Mouse (Mus musculus): ENCODE measurements around the gene Dennd4b. TPM values are rescaled to one million over a fixed set of nuclear protein-coding genes. Genes with fewer than 3 reads are reported as not detected.

The Dennd4b gene
- total and polyA plus RNA-seq, 3 experiments, result 9.8 to 45.3 (median 27.8) TPM

DNA sequence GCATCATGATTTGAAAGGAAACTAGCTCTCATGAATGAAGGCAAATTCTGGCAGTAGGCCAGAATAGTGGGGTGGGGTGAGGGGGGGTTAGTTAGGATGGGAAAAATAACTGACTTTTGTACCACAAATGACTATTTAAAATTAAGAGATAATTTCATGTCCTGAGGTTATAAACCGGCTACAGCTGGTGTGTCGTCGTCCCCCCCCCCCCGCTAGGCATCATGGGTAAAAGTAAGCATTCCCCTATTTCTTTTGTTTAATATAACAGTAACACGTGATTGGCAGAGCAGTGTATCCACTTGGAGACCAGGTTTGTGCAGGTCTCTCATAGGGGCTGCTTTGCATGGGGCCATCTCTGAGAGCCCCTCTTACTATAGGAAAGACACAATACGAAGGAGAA lies 57.3 kb downstream of the Dennd4b start:
- peaks cover 0 to 21% of the 10 kb centered on the region in 2 experiments for H3K36me3 ChIP-seq (replicated peaks in 1 of 2; ENCODE audit: control insufficient read depth in 1 of 2, insufficient read depth in 1 of 2, low read length in 1 of 2)
- H3K4me1 ChIP-seq (ENCODE audit: control insufficient read depth in 1 of 2, insufficient read depth in 2 of 2), result peaks cover 0 to 47% of the 10 kb centered on the region in 2 experiments; a peak in 2 of 4 replicates
- H3K4me2 ChIP-seq (ENCODE audit: insufficient read depth, low read depth, poor library complexity, severe bottlenecking), result no peak overlapping the region
- no peak overlapping the region for H3K9ac ChIP-seq (ENCODE audit: insufficient read depth, low read depth)
- H3K27ac ChIP-seq (ENCODE audit: insufficient read depth, low read depth), result no peak overlapping the region
- in situ Hi-C loops (cut with MboI; ENCODE audit: low pct_ligation_motif_present, low pct_unique_long_range_greater_than_20kb, low sequenced_read_pairs), result no loop called here
- TF ChIP-seq ETS1 (conservative IDR thresholded peaks at IDR 0.05; ENCODE audit: low read depth, low read length), result no peak
- TF ChIP-seq E2F4 (IDR thresholded peaks at IDR 0.05; ENCODE audit: insufficient replicate concordance, low read depth, low read length), result no peak
- no peak for TF ChIP-seq NRF1 (IDR thresholded peaks at IDR 0.05; ENCODE audit: low read depth, low read length)
- no peak for DNase-seq (ENCODE audit: extremely low read depth)
- dilution Hi-C loops (cut with MboI; ENCODE audit: extremely low pct_ligation_motif_present, extremely low pct_unique_long_range_greater_than_20kb, low sequenced_read_pairs), result no loop called here
- H3K27me3 ChIP-seq (replicated peaks), result no peaks in the 10 kb centered on the region
- H3K79me2 ChIP-seq (replicated peaks; ENCODE audit: control insufficient read depth, extremely low read depth, insufficient read depth, poor library complexity, severe bottlenecking), result peaks cover 72% of the 10 kb centered on the region
- H3K4me3 ChIP-seq (replicated peaks in 1 of 3; ENCODE audit: low read depth in 2 of 3, low read length in 2 of 3, poor library complexity in 1 of 3), result no peak overlapping the region
- H3K9me3 ChIP-seq (replicated peaks; ENCODE audit: low read length), result no peaks in the 10 kb centered on the region

DNA sequence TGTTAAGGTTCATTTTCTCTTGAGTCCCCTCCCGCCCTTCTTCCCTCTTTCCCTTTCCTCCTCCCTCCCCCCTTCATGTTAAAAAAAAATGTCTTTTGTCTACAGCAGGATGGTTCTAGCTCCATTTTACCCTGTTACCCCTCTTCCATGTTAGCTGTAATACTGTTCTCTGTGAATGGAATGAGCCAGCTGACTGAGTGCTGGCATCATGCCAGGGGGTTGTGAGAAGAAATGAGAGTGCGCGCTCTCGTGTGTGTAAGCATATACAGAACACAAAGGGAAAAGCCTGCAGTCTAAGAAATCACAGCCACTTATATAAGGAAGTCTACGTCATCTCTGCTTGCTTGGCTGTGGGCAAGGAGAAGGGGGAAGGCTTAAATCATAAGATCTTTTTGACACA lies 58.1 kb downstream of the Dennd4b start:
- no peak for DNase-seq (ENCODE audit: extremely low read depth)
- H3K27ac ChIP-seq (ENCODE audit: insufficient read depth, low read depth), result no peak overlapping the region
- H3K9ac ChIP-seq (ENCODE audit: insufficient read depth, low read depth), result no peak overlapping the region
- H3K36me3 ChIP-seq (replicated peaks in 1 of 2; ENCODE audit: control insufficient read depth in 1 of 2, insufficient read depth in 1 of 2, low read length in 1 of 2), result peaks cover 0 to 23% of the 10 kb centered on the region in 2 experiments
- H3K79me2 ChIP-seq (replicated peaks; ENCODE audit: control insufficient read depth, extremely low read depth, insufficient read depth, poor library complexity, severe bottlenecking), result peaks cover 74% of the 10 kb centered on the region
- H3K4me2 ChIP-seq (ENCODE audit: insufficient read depth, low read depth, poor library complexity, severe bottlenecking), result no peak overlapping the region
- dilution Hi-C loops (cut with MboI; ENCODE audit: extremely low pct_ligation_motif_present, extremely low pct_unique_long_range_greater_than_20kb, low sequenced_read_pairs), result no loop called here
- H3K4me1 ChIP-seq (ENCODE audit: control insufficient read depth in 1 of 2, insufficient read depth in 2 of 2), result peaks cover 0 to 48% of the 10 kb centered on the region in 2 experiments; a peak in 2 of 4 replicates
- in situ Hi-C loops (cut with MboI; ENCODE audit: low pct_ligation_motif_present, low pct_unique_long_range_greater_than_20kb, low sequenced_read_pairs), result no loop called here
- TF ChIP-seq CHD1 (IDR thresholded peaks at IDR 0.05; ENCODE audit: low read depth, low read length), result no peak
- no peak for TF ChIP-seq ZKSCAN1 (IDR thresholded peaks at IDR 0.05; ENCODE audit: borderline replicate concordance, low read depth, low read length)
- TF ChIP-seq MXI1 (IDR thresholded peaks at IDR 0.05; ENCODE audit: low read depth, low read length), result no peak
- no peak for TF ChIP-seq ZC3H11A (IDR thresholded peaks at IDR 0.05; ENCODE audit: low read depth, low read length)
- TF ChIP-seq TBP (conservative IDR thresholded peaks at IDR 0.05; ENCODE audit: low read depth, low read length), result no peak
- no peak for TF ChIP-seq ETS1 (conservative IDR thresholded peaks at IDR 0.05; ENCODE audit: low read depth, low read length)
- no peak for TF ChIP-seq NELFE (IDR thresholded peaks at IDR 0.05; ENCODE audit: low read depth, low read length)
- no peak for TF ChIP-seq MYC (IDR thresholded peaks at IDR 0.05; ENCODE audit: low read depth, low read length)
- no peak for TF ChIP-seq EP300 (IDR thresholded peaks at IDR 0.05; ENCODE audit: low read length)
- TF ChIP-seq NRF1 (IDR thresholded peaks at IDR 0.05; ENCODE audit: low read depth, low read length), result no peak
- no peak for TF ChIP-seq MAFK (IDR thresholded peaks at IDR 0.05; ENCODE audit: insufficient replicate concordance, low read length)
- TF ChIP-seq ZNF384 (IDR thresholded peaks at IDR 0.05; ENCODE audit: low read depth, low read length), result no peak
- no peak for TF ChIP-seq POLR2AphosphoS2 (IDR thresholded peaks at IDR 0.05; ENCODE audit: low read depth, low read length)
- no peak for TF ChIP-seq BHLHE40 (IDR thresholded peaks at IDR 0.05; ENCODE audit: low read depth, low read length)
- TF ChIP-seq E2F4 (IDR thresholded peaks at IDR 0.05; ENCODE audit: insufficient replicate concordance, low read depth, low read length), result no peak
- TF ChIP-seq RCOR1 (conservative IDR thresholded peaks at IDR 0.05; ENCODE audit: low read depth, low read length), result no peak
- no peak for TF ChIP-seq ELF1 (IDR thresholded peaks at IDR 0.05; ENCODE audit: low read depth, low read length)
- no peak for TF ChIP-seq RAD21 (IDR thresholded peaks at IDR 0.05; ENCODE audit: low read depth, low read length)
- TF ChIP-seq GABPA (IDR thresholded peaks at IDR 0.05; ENCODE audit: insufficient replicate concordance, low read depth, low read length), result no peak
- H3K4me3 ChIP-seq (replicated peaks in 1 of 3; ENCODE audit: low read depth in 2 of 3, low read length in 2 of 3, poor library complexity in 1 of 3), result no peak overlapping the region
- H3K9me3 ChIP-seq (replicated peaks; ENCODE audit: low read length), result no peaks in the 10 kb centered on the region
- H3K27me3 ChIP-seq (replicated peaks), result no peaks in the 10 kb centered on the region

Other genes starting within 250 kb of the Dennd4b start
- 89.5 and 92.2 TPM in 2 replicates for gene 4933434E20Rik, start 213.5 kb upstream of the Dennd4b start, total RNA-seq (2012; rRNA removed)
- gene 4933434E20Rik, start 213.5 kb upstream of the Dennd4b start, total RNA-seq (2014; rRNA removed), result 126 and 133 TPM in 2 replicates
- 101 and 102 TPM in 2 replicates for gene 4933434E20Rik, start 213.5 kb upstream of the Dennd4b start, polyA plus RNA-seq (2012; ENCODE audit: insufficient read length, low read depth)
- 72.6 and 83.7 TPM in 2 replicates for gene Ubap2l, start 212.6 kb upstream of the Dennd4b start, total RNA-seq (2012; rRNA removed)
- 48.5 and 49.0 TPM in 2 replicates for gene Ubap2l, start 212.6 kb upstream of the Dennd4b start, total RNA-seq (2014; rRNA removed)
- 189 and 201 TPM in 2 replicates for gene Ubap2l, start 212.6 kb upstream of the Dennd4b start, polyA plus RNA-seq (2012; ENCODE audit: insufficient read length, low read depth)
- gene Tpm3, start 192.5 kb upstream of the Dennd4b start, total RNA-seq (2012; rRNA removed), result 309 and 364 TPM in 2 replicates
- gene Tpm3, start 192.5 kb upstream of the Dennd4b start, total RNA-seq (2014; rRNA removed), result 448 and 501 TPM in 2 replicates
- gene Tpm3, start 192.5 kb upstream of the Dennd4b start, polyA plus RNA-seq (2012; ENCODE audit: insufficient read length, low read depth), result 810 and 952 TPM in 2 replicates
- 0.42 and 0.67 TPM in 2 replicates for gene Nup210l, start 161.1 kb upstream of the Dennd4b start, total RNA-seq (2012; rRNA removed)
- 0.43 and 0.63 TPM in 2 replicates for gene Nup210l, start 161.1 kb upstream of the Dennd4b start, total RNA-seq (2014; rRNA removed)
- gene Nup210l, start 161.1 kb upstream of the Dennd4b start, polyA plus RNA-seq (2012; ENCODE audit: insufficient read length, low read depth), result 0.47 and 0.61 TPM in 2 replicates
- gene Rps27, start 51.5 kb upstream of the Dennd4b start, total RNA-seq (2012; rRNA removed), result 3,858 and 4,378 TPM in 2 replicates
- 2,142 and 2,224 TPM in 2 replicates for gene Rps27, start 51.5 kb upstream of the Dennd4b start, total RNA-seq (2014; rRNA removed)
- 1,222 and 1,264 TPM in 2 replicates for gene Rps27, start 51.5 kb upstream of the Dennd4b start, polyA plus RNA-seq (2012; ENCODE audit: insufficient read length, low read depth)
- 2.3 and 3.3 TPM in 2 replicates for gene Rab13, start 51.5 kb upstream of the Dennd4b start, total RNA-seq (2012; rRNA removed)
- 0.34 TPM in 1 of 2 replicates, not detected in the other for gene Rab13, start 51.5 kb upstream of the Dennd4b start, total RNA-seq (2014; rRNA removed)
- 0.23 and 0.63 TPM in 2 replicates for gene Rab13, start 51.5 kb upstream of the Dennd4b start, polyA plus RNA-seq (2012; ENCODE audit: insufficient read length, low read depth)
- 50.8 and 62.9 TPM in 2 replicates for gene Jtb, start 33.6 kb upstream of the Dennd4b start, total RNA-seq (2012; rRNA removed)
- 54.2 and 70.3 TPM in 2 replicates for gene Jtb, start 33.6 kb upstream of the Dennd4b start, total RNA-seq (2014; rRNA removed)
- 67.4 and 73.6 TPM in 2 replicates for gene Jtb, start 33.6 kb upstream of the Dennd4b start, polyA plus RNA-seq (2012; ENCODE audit: insufficient read length, low read depth)
- gene Creb3l4, start 21.7 kb upstream of the Dennd4b start, total RNA-seq (2012; rRNA removed), result 0.25 and 0.89 TPM in 2 replicates
- 0.21 and 0.72 TPM in 2 replicates for gene Creb3l4, start 21.7 kb upstream of the Dennd4b start, total RNA-seq (2014; rRNA removed)
- gene Creb3l4, start 21.7 kb upstream of the Dennd4b start, polyA plus RNA-seq (2012; ENCODE audit: insufficient read length, low read depth), result 0.59 and 0.70 TPM in 2 replicates
- gene Slc39a1, start 17.0 kb upstream of the Dennd4b start, total RNA-seq (2012; rRNA removed), result 42.2 and 44.4 TPM in 2 replicates
- 22.9 and 23.8 TPM in 2 replicates for gene Slc39a1, start 17.0 kb upstream of the Dennd4b start, total RNA-seq (2014; rRNA removed)
- gene Slc39a1, start 17.0 kb upstream of the Dennd4b start, polyA plus RNA-seq (2012; ENCODE audit: insufficient read length, low read depth), result 40.4 and 40.7 TPM in 2 replicates
- gene Crtc2, start 11.0 kb upstream of the Dennd4b start, total RNA-seq (2012; rRNA removed), result 13.5 and 14.1 TPM in 2 replicates
- gene Crtc2, start 11.0 kb upstream of the Dennd4b start, total RNA-seq (2014; rRNA removed), result 5.4 and 6.1 TPM in 2 replicates
- 62.1 and 69.8 TPM in 2 replicates for gene Crtc2, start 11.0 kb upstream of the Dennd4b start, polyA plus RNA-seq (2012; ENCODE audit: insufficient read length, low read depth)
- gene Gatad2b, start 28.0 kb downstream of the Dennd4b start, total RNA-seq (2012; rRNA removed), result 8.9 and 10.0 TPM in 2 replicates
- 6.4 and 8.4 TPM in 2 replicates for gene Gatad2b, start 28.0 kb downstream of the Dennd4b start, total RNA-seq (2014; rRNA removed)
- 20.6 and 22.6 TPM in 2 replicates for gene Gatad2b, start 28.0 kb downstream of the Dennd4b start, polyA plus RNA-seq (2012; ENCODE audit: insufficient read length, low read depth)
- 2.6 TPM in 2 replicates for gene Slc27a3, start 124.8 kb downstream of the Dennd4b start, total RNA-seq (2012; rRNA removed)
- 1.3 and 1.5 TPM in 2 replicates for gene Slc27a3, start 124.8 kb downstream of the Dennd4b start, total RNA-seq (2014; rRNA removed)
- gene Slc27a3, start 124.8 kb downstream of the Dennd4b start, polyA plus RNA-seq (2012; ENCODE audit: insufficient read length, low read depth), result 1.6 and 1.9 TPM in 2 replicates
- gene Ints3, start 168.4 kb downstream of the Dennd4b start, total RNA-seq (2012; rRNA removed), result 30.7 and 36.5 TPM in 2 replicates
- gene Ints3, start 168.4 kb downstream of the Dennd4b start, total RNA-seq (2014; rRNA removed), result 20.3 and 20.5 TPM in 2 replicates
- 37.9 and 45.9 TPM in 2 replicates for gene Ints3, start 168.4 kb downstream of the Dennd4b start, polyA plus RNA-seq (2012; ENCODE audit: insufficient read length, low read depth)
- 0.13 TPM in 2 replicates for gene Npr1, start 200.7 kb downstream of the Dennd4b start, total RNA-seq (2012; rRNA removed)
- not detected in 2 replicates for gene Npr1, start 200.7 kb downstream of the Dennd4b start, total RNA-seq (2014; rRNA removed)
- not detected in 2 replicates for gene Npr1, start 200.7 kb downstream of the Dennd4b start, polyA plus RNA-seq (2012; ENCODE audit: insufficient read length, low read depth)
- gene Ilf2, start 210.9 kb downstream of the Dennd4b start, total RNA-seq (2012; rRNA removed), result 120 and 148 TPM in 2 replicates
- gene Ilf2, start 210.9 kb downstream of the Dennd4b start, total RNA-seq (2014; rRNA removed), result 182 and 208 TPM in 2 replicates
- 197 and 199 TPM in 2 replicates for gene Ilf2, start 210.9 kb downstream of the Dennd4b start, polyA plus RNA-seq (2012; ENCODE audit: insufficient read length, low read depth)
- gene Snapin, start 225.8 kb downstream of the Dennd4b start, total RNA-seq (2012; rRNA removed), result 18.4 and 18.9 TPM in 2 replicates
- gene Snapin, start 225.8 kb downstream of the Dennd4b start, total RNA-seq (2014; rRNA removed), result 39.8 and 42.0 TPM in 2 replicates
- 33.0 and 37.8 TPM in 2 replicates for gene Snapin, start 225.8 kb downstream of the Dennd4b start, polyA plus RNA-seq (2012; ENCODE audit: insufficient read length, low read depth)
- 88.5 and 106 TPM in 2 replicates for gene Chtop, start 244.3 kb downstream of the Dennd4b start, total RNA-seq (2012; rRNA removed)
- gene Chtop, start 244.3 kb downstream of the Dennd4b start, total RNA-seq (2014; rRNA removed), result 130 and 134 TPM in 2 replicates
- gene Chtop, start 244.3 kb downstream of the Dennd4b start, polyA plus RNA-seq (2012; ENCODE audit: insufficient read length, low read depth), result 126 and 137 TPM in 2 replicates
- 8.9 and 13.2 TPM in 2 replicates for gene S100a1, start 249.2 kb downstream of the Dennd4b start, total RNA-seq (2012; rRNA removed)
- 2.6 and 3.8 TPM in 2 replicates for gene S100a1, start 249.2 kb downstream of the Dennd4b start, total RNA-seq (2014; rRNA removed)
- 2.7 and 5.0 TPM in 2 replicates for gene S100a1, start 249.2 kb downstream of the Dennd4b start, polyA plus RNA-seq (2012; ENCODE audit: insufficient read length, low read depth)
- gene S100a13, start 249.2 kb downstream of the Dennd4b start, total RNA-seq (2012; rRNA removed), result 35.5 and 37.1 TPM in 2 replicates
- gene S100a13, start 249.2 kb downstream of the Dennd4b start, total RNA-seq (2014; rRNA removed), result 37.1 and 41.6 TPM in 2 replicates
- 19.3 and 22.1 TPM in 2 replicates for gene S100a13, start 249.2 kb downstream of the Dennd4b start, polyA plus RNA-seq (2012; ENCODE audit: insufficient read length, low read depth)

All from CH12.LX (cell line).